Mouse (Mus musculus): ENCODE data around the gene Pex1.
"Not testable (repeated sequence)": the region's sequence is repeated elsewhere in the genome, so short reads cannot be mapped to it uniquely, and the experiment has no call there.

The Pex1 gene

DNA sequence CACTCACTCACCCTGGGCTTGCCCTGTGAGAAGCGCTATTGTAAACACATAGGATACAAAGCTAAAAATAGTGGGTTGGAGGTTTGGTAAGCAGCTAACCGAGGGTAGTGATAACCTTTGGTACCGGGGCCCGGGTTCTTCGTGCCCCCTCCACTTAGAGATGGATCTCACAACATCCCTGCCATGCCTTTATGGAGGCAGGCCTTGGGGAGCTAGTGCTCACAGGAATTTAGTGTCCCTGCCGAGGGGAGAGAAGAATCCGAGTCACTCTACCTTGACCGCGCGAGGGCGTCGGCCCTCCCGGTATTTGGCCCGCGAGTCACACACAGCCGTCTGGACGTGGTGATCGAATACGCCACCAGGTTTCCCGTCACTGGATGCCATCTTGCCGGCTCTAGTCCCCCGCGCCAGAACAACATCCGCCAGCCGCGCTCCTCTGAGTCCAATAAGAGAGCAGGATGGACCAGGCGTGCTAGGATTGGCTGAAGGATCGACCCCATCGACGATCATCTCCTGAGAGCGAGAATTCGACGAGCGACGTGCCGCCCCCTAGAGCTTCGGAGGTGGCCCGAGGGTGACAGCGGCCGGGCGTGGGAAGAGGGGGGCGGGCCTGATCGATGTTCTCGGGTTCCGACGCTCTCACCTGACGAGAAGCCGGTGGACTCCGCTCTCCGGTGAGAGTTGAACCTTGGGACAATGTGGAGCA, at the start of gene Pex1:
Gene Pex1, plus strand, starts transcription at position 374 of the 706 bp plus-strand sequence.
- DNase-seq: peak; percentile 94

DNA sequence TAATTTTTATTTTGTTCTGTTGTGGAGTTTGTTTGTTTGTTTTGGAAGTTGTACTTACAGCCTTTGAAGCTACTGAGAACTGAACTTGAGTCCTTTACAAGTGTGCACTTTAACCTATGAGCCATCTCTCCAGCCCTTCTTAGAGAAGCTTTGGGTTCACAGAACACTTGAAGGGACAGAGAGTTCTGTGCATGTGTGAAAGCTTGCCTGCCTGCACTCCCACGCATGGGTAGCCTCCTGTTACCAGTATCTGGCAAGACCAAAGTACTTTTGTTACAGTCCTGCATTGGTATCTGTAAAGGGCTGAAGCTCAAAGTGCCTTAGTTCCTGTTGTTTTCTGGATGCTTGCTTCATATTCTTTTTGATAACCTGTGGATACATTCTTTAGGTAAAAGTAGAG, 49.6 kb upstream of the Pex1 start:
- DNase-seq: no peak

DNA sequence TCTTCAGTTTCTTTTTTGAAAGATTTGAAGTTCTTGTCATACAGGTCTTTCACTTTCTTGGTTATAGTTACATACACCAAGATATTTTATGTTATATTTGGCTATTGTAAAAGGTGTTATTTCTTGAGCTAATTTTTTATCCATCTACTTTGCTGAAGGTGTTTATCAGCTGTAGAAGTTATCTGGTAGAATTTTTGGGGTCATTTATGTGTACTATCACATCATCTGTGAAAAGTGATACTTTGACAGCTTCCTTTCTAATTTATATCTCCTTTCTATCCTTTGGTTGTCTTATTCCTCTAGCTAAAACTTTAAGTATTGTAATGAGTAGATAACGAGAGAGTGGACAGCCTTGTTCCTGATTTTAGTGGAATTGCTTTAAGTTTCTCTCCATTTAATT, 44.4 kb upstream of the Pex1 start:
- no peak for DNase-seq

DNA sequence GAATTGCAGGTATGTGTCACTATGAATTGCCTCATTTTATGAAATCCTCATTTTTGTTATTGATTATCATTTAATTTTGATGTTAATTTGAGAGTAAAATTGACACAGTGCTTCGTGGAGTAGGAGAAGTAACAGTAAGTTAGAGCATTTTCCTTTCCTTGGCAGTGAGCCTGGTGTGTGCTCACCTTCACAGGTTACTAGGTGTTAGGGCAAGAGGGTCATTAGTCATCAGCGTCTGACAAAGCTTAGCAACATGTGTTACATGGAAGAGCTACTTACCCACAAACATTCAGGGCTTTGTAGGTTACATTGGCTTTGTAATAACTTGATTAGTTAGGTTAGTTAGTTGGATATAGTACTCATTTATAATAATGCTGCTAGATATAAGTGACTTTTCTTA, 41.7 kb upstream of the Pex1 start:
- DNase-seq: no peak

DNA sequence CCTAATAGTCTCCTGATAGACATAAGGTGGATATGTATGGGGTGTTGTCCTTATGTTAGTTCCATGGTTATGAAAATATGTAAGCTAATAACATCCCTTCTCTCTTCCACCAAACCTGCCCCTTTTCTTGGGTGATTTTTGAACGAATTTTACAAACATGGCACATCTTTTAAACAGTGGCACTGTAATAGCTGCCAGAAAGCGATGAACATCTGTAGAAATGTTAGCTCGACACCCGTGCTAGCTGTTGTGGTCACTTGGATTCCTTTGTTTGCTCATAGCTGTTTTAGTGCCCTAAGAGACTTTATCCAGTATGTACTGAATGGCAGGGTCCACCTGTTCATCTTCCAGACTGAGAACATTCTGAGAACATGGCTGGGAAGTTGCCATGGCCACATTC, 24.6 kb upstream of the Pex1 start, which contains the start of gene 1700109H08Rik:
Gene 1700109H08Rik, plus strand, starts transcription at position 301 of the 400 bp plus-strand sequence.
- no peak for DNase-seq

DNA sequence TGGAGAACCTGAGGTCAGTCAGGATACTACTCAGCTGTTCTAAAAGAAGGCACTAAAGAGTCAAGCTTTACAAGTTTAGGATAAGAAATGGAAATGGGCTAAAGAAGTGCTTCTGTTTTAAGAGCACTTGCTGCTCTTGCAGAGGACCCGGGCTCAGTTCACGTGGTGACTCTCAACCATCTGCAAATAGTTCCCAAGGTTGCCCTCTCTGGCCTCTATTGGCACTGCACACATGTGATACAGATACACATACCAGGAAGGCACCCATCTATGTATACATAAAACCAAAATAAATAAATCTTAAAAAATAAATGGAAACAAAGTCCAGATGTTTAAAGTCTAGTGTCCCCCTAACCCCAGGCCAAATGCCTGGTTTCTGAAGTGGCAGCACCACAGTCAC, 21.0 kb upstream of the Pex1 start:
- DNase-seq: no peak

DNA sequence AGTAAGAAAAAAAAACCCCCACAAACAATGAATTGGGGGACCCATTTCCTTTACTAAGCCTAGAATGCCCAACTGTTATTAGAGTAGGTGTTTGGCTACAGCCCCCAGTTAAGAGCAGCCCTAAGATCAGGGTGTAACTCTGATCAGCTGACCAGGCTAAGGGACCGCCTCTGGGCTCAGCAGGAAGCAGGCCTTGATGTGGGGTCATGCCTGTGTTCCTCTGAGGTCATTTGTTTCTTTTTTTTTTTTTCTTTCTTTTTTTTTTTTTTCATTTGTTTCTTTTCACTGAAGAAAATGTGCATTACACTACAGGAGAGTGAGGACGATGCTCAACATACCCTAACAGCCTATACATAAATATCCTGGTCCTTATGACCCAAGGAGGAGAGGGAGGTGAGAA, 17.9 kb upstream of the Pex1 start:
- no peak for DNase-seq

DNA sequence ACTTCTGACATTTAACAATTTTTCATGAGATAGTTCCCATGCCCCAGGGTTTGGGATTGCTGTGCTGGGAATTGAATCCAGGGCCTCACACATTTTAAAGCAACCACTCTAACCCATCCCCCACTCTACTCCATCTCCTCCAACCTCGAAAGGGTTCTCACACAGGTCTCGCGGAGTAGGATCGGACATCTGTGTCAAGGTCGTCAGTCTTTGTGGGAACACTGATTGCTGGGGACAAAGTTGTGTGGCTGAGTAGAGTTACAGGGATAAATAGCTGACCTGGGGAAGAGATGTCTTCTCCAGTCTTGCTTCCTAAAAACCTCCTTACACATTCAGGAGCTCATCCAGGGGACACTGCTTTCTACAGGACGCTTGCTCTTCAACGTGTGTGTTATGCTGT, 16.8 kb upstream of the Pex1 start:
- DNase-seq: no peak

DNA sequence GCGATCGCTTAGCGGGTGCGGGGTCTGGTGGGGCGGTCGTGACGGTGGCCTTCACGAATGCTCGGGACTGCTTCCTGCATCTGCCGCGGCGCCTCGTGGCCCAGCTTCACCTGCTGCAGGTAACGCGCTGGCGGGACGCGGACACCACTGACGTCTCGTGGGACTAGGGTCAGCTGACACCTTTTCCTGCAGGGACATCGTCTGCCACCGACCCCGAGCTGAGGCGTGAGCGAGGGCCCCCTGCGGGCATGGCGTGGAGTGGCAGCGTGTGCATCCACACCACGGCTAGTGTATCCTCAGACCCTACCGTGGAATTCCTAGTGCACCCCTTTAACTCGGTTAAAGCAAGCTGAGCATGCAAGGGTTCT, 517 bp downstream of the Pex1 start, which contains the start of gene Rbm48:
Gene Rbm48, minus strand, starts transcription at position 187 of the 368 bp plus-strand sequence.
- peak; percentile 85 for DNase-seq

DNA sequence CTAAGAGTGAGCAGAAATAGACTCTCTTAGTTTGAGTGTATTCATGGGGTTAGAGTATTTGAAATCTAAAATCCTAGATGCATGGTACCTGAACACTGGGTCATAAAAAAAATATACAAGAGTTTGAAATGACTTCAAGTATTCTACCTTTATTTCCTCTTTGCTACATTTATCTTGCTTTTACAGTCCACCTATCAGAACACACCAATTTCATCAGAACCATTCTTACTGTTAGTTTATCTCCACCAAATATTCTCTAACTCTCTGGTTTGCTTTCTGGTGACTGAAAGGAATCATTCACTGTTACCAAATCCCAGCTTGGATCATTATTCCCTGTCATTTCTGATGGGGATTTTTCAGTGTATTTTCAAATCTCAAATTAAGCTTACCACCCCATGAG, 1.3 kb downstream of the Pex1 start:
- DNase-seq: no peak

DNA sequence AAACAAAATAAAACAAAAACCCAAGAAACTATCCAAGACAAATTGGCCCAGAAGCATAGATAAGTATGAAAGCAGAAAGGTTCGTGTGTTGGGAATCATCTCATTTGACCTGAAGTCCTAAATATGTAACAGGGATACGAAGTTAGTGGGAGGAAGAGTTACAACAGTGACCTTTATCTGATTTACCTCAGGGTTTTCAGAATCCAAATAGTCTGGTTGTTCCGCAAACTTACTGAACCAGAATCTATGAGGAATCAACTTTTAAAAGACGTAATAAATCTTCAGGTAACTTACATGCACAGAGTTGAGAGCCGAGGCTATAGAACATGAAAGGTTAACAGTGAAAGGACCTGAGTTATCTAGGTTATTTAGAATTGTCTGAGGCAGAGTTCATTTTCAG, 2.9 kb downstream of the Pex1 start:
- no peak for DNase-seq

DNA sequence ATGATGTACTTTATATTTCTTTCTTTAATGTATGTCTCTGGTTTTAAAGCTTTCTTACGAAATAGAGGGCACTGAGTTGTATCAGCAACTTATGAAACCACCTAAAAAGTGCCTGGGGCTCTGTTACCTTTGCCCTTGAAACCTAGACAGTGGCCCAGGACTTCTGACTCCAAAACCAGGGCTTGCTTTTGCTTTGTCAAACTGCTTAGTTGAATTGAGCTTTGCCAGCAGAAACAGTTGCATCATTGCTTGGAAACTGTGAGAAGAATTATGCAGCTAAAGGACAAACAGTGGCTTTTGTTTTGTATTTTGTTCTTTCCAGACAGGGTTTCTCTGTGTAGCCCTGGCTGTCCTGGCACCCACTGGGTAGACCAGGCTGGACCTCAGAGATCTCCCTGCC, 4.4 kb downstream of the Pex1 start:
- DNase-seq: no peak

DNA sequence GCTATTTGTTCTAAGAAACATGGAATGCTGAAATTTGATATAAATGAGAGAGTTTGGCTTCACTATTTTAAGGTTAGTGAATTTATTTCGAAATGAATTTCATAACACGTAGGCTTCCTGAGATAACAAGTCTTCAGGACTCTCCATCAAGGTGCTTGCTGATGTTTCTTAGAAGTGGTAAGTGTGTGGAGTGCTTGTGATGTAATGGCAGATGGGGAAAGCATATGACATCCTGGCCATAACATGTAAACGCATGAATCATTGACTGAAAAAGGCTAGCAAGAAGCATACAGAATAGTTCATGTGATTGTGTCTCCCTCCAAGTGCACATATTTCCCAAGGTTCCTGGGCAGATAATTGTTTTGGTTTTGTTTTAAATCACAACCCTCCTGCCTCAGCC, 4.9 kb downstream of the Pex1 start:
- DNase-seq: no peak

DNA sequence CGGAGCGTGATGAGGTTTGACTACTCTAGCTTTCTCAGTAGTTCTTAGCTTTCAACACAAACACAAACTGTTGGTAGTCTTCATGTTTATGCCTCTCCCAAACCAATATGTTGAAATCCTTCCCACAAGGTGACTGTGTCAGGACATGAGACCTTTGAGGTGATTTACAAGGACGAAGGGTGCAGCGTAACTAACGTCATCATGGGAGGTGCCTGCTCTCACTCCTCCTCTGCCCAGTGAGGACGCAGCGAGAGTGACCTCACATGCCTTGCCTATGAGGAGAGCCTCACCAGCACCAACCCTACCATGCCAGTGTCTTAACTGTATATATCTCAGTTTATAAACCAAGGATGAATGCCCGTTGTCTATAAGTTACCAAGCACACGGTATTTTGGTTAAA, 11.2 kb downstream of the Pex1 start:
- no peak for DNase-seq

DNA sequence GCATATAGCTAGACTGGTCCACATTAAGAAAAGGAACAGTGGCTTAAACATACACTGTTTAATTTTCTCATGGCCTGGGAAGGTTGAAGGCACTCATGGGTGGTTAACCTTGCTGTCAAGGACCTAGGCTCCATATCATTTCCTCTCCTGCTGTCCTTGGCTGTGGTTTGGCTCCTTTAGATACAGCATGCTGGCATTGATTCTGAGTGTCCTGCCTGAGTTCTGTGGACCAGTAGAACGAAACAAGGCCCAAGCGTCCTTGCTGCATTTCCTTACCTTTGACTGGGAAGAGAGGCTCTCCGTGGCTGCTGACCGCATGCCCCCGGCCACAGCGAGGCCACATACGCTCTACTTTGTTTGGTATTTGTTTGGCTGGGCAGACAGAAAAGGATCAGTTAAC, 13.4 kb downstream of the Pex1 start:
- no peak for DNase-seq

DNA sequence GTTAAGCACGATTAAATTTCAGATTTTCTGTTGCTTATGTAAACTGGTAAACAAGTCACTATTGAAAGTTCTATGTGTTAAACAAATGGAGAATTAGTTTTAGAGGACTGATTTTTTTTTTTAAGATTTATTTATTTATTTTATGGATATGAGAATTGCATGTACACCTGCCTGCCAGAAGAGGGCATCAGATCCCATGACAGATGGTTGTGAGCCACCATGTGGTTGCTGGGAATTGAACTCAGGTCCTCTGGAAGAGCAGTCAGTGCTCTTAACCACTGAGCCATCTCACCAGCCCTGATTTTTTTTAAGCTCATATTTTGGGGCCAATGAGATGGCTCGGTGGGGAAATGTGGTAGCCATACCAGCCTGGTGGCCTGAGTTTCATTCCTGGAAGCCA, 16.0 kb downstream of the Pex1 start:
- DNase-seq: not testable (repeated sequence)

DNA sequence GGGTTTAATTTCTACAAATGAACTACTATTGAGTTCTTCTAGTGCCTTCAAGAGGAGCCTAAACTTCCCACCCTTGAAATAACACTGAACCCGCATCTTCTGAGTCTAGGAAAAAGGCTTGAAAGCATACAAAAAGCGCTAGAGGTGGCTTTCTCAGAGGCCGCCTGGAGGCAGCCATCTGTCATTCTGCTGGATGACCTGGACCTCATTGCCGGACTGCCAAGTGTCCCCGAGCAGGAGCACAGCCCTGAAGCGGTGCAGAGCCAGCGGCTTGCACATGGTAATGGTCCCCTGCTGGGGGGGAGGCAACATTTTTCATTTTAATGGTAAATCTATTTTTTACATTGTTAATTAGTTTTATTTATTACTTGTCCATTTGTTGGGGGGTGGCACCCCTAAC, 24.6 kb downstream of the Pex1 start:
- peak; percentile 83 for DNase-seq

DNA sequence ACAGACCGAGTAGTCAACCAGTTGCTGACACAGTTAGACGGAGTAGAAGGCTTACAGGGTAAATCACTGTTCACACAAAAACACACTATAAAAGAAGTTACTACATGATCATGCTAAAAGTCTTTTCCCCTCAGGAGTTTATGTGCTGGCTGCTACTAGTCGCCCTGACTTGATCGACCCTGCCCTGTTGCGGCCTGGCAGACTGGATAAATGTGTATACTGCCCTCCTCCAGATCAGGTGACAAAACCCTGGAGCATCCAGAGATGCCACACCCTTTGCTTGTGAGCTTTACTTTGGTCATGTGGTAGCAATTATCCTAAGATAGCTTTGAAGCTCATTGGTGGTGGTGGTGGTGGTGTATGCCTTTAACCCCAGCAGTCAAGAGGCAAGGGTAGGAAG, 34.2 kb downstream of the Pex1 start:
- DNase-seq: no peak

DNA sequence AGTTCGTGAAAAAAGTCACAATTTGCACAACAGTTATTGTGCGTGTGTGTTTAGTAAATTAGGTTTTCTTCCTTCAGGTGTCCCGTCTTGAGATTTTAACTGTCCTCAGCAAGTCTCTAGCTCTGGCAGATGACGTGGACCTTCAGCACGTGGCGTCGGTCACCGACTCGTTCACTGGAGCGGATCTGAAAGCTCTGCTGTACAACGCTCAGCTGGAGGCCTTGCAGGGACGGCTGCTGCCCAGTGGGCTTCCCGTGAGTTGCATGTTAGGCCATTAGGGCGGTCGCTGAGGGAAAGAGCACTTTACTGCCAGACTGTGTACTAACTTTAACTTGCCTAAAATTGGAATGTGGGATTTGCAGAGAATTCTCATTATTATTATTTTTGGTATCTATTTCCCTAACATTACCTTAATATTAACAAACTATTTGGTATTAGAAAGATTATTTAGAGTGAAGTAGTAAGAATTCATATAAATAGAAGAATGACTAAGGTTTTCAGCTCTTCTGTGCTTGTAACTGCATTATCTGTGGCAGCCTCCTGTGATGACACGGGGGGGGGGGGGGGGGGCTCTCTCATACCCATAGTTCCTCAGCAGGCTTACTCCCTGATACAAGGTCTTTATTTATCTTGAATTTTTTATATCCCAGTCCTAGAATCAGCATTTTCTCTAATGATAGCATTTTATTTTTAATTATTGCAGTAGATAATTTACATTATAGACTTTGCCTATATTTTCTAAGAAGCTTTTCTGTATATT, 35.8 kb downstream of the Pex1 start:
- DNase-seq: no peak

DNA sequence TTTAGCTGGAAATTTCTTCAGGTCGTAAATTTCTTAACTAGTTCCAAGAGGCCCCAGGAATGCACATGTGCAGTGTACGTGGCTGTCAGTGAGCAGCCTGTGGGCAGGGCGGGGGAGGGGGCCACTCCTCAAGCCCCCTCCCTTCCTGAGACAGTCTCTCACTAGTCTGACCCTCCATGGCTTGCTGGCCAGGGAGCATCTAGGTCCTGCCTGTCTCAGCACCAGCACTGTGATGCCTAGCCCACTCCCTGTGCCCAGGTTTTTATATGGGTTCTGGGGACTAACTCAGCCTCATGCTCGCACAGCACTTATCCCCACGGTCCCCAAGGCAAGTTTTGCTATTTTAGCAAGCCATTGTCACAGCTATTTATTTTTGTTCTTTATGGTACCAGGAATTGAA, 36.4 kb downstream of the Pex1 start:
- no peak for DNase-seq

DNA sequence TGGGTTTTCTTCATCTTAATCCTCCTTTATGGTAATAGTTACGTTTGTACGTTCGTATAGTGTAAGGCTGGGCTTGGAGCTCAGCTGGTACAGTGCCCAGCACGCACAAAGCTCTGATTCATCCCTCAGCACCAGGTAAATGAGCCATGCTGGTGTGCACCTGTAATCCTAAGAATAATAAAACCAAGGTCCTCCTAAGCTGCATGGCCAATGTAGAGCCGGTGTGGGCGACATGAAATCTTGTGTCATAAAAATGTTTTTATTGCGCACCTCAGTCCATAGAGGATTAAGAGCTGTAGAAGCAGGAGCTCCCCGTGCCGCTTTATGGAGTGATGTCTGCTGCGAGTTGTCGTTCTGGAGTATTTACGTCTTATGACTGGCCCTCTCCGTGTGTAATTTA, 37.4 kb downstream of the Pex1 start:
- no peak for DNase-seq

DNA sequence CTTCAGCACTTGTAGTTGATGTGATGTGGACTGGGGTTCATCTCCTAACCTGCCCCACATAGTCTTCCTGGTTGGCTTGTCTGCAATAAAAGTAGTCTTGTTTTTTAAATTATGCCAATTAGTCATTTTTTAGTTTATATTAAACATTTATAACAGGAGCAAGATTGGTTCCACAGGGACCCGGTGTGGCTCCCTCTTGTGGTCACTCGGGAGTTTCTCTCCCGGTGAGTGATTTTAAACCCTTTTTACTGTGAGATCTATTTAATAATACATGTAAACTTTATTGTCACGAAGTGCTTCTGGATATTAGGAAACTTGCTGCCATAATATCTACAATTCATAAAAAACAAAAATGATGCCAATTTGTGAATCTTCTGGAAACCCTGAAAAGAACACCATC, 38.1 kb downstream of the Pex1 start:
- no peak for DNase-seq

DNA sequence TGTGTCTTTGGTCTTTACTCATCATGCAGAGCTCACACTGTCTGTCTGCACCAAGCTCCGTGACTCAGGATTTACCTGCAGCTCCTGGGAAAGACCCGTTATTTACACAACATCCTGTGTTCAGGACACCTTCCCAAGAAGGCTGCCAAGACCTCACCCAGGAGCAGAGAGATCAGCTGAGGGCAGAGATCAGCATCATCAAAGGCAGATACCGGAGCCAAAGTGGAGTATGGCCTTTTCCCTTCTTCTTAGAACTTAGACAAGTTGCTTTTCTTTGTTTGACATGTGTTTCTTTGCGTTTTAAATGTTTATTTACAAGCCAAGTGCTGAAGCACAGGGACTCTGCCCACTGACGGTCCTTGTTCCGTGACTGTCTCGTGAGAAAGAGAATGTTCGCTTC, 39.4 kb downstream of the Pex1 start:
- no peak for DNase-seq

DNA sequence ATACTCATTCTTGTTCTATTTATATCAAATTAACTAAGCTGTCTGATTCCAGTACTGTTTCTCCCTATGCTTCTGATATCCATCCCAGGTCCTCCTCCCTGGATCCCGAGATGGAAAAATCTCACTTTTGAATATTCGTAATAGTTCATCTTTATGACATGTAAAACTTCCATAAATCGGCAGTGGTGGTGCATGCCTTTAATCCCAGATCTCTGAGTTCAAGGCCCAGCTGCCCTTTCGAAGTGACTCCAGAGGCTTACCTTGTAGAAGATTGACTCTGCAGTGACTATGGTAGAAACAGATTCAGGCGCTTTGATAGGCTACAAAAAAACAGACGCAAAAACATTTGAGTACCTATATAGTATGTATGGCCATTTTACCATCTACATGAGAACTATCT, 48.8 kb downstream of the Pex1 start:
- no peak for DNase-seq

DNA sequence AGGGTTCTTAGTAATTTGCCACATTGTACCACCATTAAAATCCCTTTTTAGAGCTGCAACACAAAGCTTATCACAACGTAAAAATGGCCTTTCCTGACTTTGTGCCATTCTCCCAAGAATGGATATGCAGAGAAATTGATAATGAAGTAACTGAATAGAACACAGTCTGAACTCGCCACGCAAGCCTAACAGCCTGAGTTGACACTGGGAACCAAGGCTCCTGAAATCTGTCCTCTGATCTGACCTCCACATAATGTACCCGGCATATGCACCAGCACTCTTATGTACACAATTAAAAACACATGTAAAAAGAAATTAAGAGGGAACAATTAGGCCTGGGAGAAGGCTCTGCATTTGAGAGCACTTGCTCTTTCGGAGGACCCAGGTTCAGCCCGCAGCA, 49.5 kb downstream of the Pex1 start:
- no peak for DNase-seq
